9 mouse cellular contexts compared by ENCODE assay signal in the genomic region with DNA sequence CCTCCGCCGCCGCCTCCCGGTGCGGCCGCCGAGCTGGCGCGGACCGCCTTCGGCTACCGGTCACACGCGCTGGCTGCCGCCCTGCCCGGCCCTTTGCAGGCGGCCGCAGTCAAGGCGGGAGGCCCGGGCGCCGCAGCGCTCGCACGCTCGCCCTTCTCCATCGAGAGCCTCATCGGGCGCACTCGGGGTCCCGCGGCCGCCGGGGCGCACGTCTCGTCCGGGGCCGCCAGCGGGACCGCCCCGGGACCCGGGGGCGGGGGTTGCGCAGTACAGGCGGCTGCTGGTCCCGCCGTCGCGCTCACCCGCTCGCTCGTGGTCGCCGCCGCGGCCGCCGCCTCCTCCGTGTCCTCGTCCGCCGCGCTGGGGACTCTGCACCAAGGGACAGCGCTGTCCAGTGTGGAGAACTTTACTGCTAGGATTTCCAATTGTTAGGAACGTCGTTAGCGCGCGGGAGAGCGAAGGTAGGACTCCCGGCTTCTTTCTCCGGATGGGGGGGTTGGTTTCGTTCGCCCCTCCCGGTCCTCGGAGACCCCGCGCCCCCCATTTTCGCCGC. TPM values are rescaled to one million over a fixed set of nuclear protein-coding genes. Genes with fewer than 3 reads are reported as not detected.
A peak's percentile ranks its signal among the peaks of the same experiment; 100 is the strongest.
DNase-seq lines count a peak whose midpoint lies in the region; ATAC-seq and TF ChIP-seq lines count a peak whose summit lies in the region.
"Had no signal": no experiment of that assay in that cellular context is flagged by ENCODE, and none has a peak within 500 bp of the region (broad histone marks: within the 10 kb centered on the region; RNA-seq: fewer than 3 reads in every experiment).

No protein-coding gene starts in this region.

- no peak for TF ChIP-seq EP300 in liver, postnatal 0 days (IDR thresholded peaks at IDR 0.05; ENCODE audit: low read depth)

- no peaks in the 10 kb centered on the region for H3K36me3 ChIP-seq in embryonic facial prominence, embryonic 11.5 days (replicated peaks; ENCODE audit: control insufficient read depth, insufficient read depth, low read depth, low read length)
- H3K36me3 ChIP-seq in hindbrain, embryonic 14.5 days (replicated peaks; ENCODE audit: control insufficient read depth, insufficient read depth), result no peaks in the 10 kb centered on the region
- H3K36me3 ChIP-seq in liver, postnatal 0 days (replicated peaks; ENCODE audit: insufficient read depth, low read length), result no peaks in the 10 kb centered on the region

- WGBS in embryonic facial prominence, embryonic 11.5 days, result under 1% methylated on average over 47 of the region's 81 CpGs
- under 1% methylated on average over 68 of the region's 81 CpGs for WGBS in hindbrain, embryonic 14.5 days
- WGBS in liver, postnatal 0 days (ENCODE audit: insufficient replicate concordance), result under 1% methylated on average over 60 of the region's 81 CpGs

- peak overlapping the region; percentile 88 for H3K4me2 ChIP-seq in embryonic facial prominence, embryonic 11.5 days (ENCODE audit: low read depth, low read length)
- H3K4me2 ChIP-seq in hindbrain, embryonic 14.5 days (replicated peaks), result peak overlapping the region; percentile 51
- peak overlapping the region; percentile 64 for H3K4me2 ChIP-seq in liver, postnatal 0 days (ENCODE audit: low read depth, low read length)

- peaks cover 3% of the 10 kb centered on the region; the same call in 1 of the 2 replicates for H3K4me1 ChIP-seq in embryonic facial prominence, embryonic 11.5 days (ENCODE audit: control insufficient read depth, insufficient read depth, low read length)
- peaks cover 5% of the 10 kb centered on the region; the same call in 1 of the 2 replicates for H3K4me1 ChIP-seq in hindbrain, embryonic 14.5 days (replicated peaks; ENCODE audit: control insufficient read depth, insufficient read depth, low read length)
- peaks cover 18% of the 10 kb centered on the region for H3K4me1 ChIP-seq in liver, postnatal 0 days (ENCODE audit: insufficient read depth)

- peak overlapping the region; percentile 78 for H3K27ac ChIP-seq in embryonic facial prominence, embryonic 11.5 days (replicated peaks; ENCODE audit: low read depth, low read length)
- no peak overlapping the region for H3K27ac ChIP-seq in hindbrain, embryonic 14.5 days
- H3K27ac ChIP-seq in liver, postnatal 0 days (ENCODE audit: low read depth), result no peak overlapping the region

- ATAC-seq in embryonic facial prominence, embryonic 11.5 days (replicated peaks; ENCODE audit: insufficient number of reproducible peaks, low FRiP score, low TSS enrichment, low read depth), result no peak
- ATAC-seq in hindbrain, embryonic 14.5 days (ENCODE audit: low FRiP score), result no peak
- ATAC-seq in liver, postnatal 0 days, result peak; percentile 17; the same call in 1 of the 2 replicates
- ATAC-seq in frontal cortex, adult (ENCODE audit: low TSS enrichment), result no peak

- H3K9me3 ChIP-seq in embryonic facial prominence, embryonic 11.5 days (replicated peaks; ENCODE audit: control insufficient read depth, low read length), result no peaks in the 10 kb centered on the region
- H3K9me3 ChIP-seq in hindbrain, embryonic 14.5 days (ENCODE audit: control insufficient read depth, low read length), result no peaks in the 10 kb centered on the region
- no peaks in the 10 kb centered on the region for H3K9me3 ChIP-seq in liver, postnatal 0 days (ENCODE audit: low read length)

- peaks cover 47% of the 10 kb centered on the region for H3K27me3 ChIP-seq in embryonic facial prominence, embryonic 11.5 days (ENCODE audit: control insufficient read depth, insufficient read depth, low read length)
- peaks cover 86% of the 10 kb centered on the region for H3K27me3 ChIP-seq in hindbrain, embryonic 14.5 days (ENCODE audit: control insufficient read depth, insufficient read depth, low read length)
- peaks cover 96% of the 10 kb centered on the region for H3K27me3 ChIP-seq in liver, postnatal 0 days (ENCODE audit: insufficient read depth, low read length)

- H3K9ac ChIP-seq in embryonic facial prominence, embryonic 11.5 days (replicated peaks; ENCODE audit: low read length), result peak overlapping the region; percentile 80
- peak overlapping the region; percentile 45; the same call in 1 of the 2 replicates for H3K9ac ChIP-seq in hindbrain, embryonic 14.5 days
- no peak overlapping the region for H3K9ac ChIP-seq in liver, postnatal 0 days (replicated peaks)

- peak; percentile 56 for DNase-seq in retina, postnatal 1 day
- DNase-seq in retina, embryonic 14.5 days (ENCODE audit: low spot score), result no peak
- peak; percentile 51 for DNase-seq in embryonic facial prominence, embryonic 11.5 days (ENCODE audit: low spot score)
- DNase-seq in hindbrain, embryonic 14.5 days (ENCODE audit: low spot score), result no peak
- peak; percentile 26 for DNase-seq in liver, postnatal 0 days
- DNase-seq in yolk sac, embryonic 10.5 days (ENCODE audit: low spot score), result peak; percentile 33
- DNase-seq in cerebellum, adult 9-11 months, result no peak

- H3K4me3 ChIP-seq in embryonic facial prominence, embryonic 11.5 days (ENCODE audit: low read depth, low read length), result peak overlapping the region; percentile 66
- H3K4me3 ChIP-seq in hindbrain, embryonic 14.5 days (replicated peaks; ENCODE audit: low read length), result peak overlapping the region; percentile 34
- peak overlapping the region; percentile 42 for H3K4me3 ChIP-seq in liver, postnatal 0 days (ENCODE audit: low read depth, low read length)

- no peak for TF ChIP-seq CTCF in liver, postnatal 0 days (IDR thresholded peaks at IDR 0.05; ENCODE audit: low read depth)

RNA-seq across cellular contexts. Expression of a gene that starts 1.6 kb away (rescaled TPM):
- polyA plus RNA-seq in embryonic facial prominence, embryonic 11.5 days (2014; fragmentation: Nextera tagmentation; extraction: Ambion mirVana), result 7.7 and 8.2 TPM in 2 replicates
- 0.89 and 1.1 TPM in 2 replicates for polyA plus RNA-seq in hindbrain, embryonic 14.5 days (2014; fragmentation: Nextera tagmentation; extraction: Ambion mirVana)
- polyA plus RNA-seq in liver, postnatal 0 days (2015; fragmentation: Nextera tagmentation; extraction: Ambion mirVana), result not detected in 2 replicates
- polyA plus RNA-seq: liver, adult 2 months had no signal

RNA-seq across cellular contexts. Expression of a gene that starts 38.8 kb away (rescaled TPM):
- 952 and 1,036 TPM in 2 replicates for polyA plus RNA-seq in embryonic facial prominence, embryonic 11.5 days (2014; fragmentation: Nextera tagmentation; extraction: Ambion mirVana)
- polyA plus RNA-seq in hindbrain, embryonic 14.5 days (2014; fragmentation: Nextera tagmentation; extraction: Ambion mirVana), result 498 and 539 TPM in 2 replicates
- 306 and 312 TPM in 2 replicates for polyA plus RNA-seq in liver, postnatal 0 days (2015; fragmentation: Nextera tagmentation; extraction: Ambion mirVana)

Comparison
In these comparisons a context has a peak if more than half of its experiments do, and no peak if none do; other contexts are left out.
1. DNase-seq: peak in retina, postnatal 1 day (single experiment), embryonic facial prominence, embryonic 11.5 days (single experiment), liver, postnatal 0 days (single experiment) and yolk sac, embryonic 10.5 days (single experiment); none in retina, embryonic 14.5 days (single experiment), hindbrain, embryonic 14.5 days (single experiment) and cerebellum, adult 9-11 months (single experiment).
2. Peak in every context shown above with its lines, with median percentiles within 50 percentile points of each other: H3K4me2 ChIP-seq and H3K4me3 ChIP-seq.